Mouse (Mus musculus) E14TG2a.4 (cell line): ENCODE results near the gene Kif27.

ENCODE experiments used
- CTCF ChIP-seq: conservative IDR thresholded peaks from 2 replicates; pipeline ENCODE4 v1.5.1; 2014; ENCODE audit warnings: low read length
- NANOG ChIP-seq: IDR thresholded peaks from 2 replicates; pipeline ENCODE4 v1.6.1; 2014; ENCODE audit warnings: borderline replicate concordance, low read length, mixed read lengths

DNA sequence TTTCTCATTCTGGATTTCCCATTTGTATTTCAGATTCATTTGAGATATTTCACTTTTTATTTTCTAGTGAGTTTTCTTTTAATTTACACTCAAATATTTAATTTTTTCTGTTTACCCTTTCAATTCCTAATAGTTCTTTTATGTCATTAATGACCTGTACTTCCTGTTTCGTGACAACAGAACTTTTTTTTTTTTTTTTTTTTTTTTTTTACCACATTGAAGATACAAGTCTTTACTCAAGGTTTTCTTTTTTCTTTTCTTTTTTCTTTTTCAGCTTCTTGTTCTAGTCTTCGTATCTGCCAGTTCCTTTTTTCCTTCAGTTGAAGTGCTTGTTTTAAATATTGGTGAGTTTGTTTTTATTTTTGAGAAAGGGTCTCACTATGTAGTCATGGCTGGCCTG lies 53.7 kb downstream of the Kif27 start:
- TF ChIP-seq CTCF (no peak), NANOG (no peak)
